Mouse (Mus musculus): Measurements from ENCODE around the gene 9230112D13Rik.

DNA sequence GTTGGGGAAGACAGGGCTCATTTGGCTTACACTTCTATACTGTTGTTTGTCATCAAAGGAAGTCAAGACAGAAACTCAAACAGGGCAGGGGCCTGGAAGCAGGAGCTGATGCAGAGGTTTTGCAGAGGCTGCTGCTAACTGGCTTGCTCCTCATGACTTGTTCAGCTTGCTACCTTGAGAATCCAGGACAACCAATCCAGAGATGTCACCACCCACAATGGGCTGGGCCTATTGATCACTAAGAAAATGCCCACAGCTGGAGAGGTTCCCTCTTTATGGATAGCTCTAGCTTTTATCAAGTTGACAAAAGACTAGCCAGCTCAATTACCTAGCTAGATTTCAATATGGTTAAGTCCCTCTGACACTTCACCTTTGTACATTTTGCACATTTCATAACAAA lies 51.0 kb downstream of the 9230112D13Rik start:
- no peak for TF ChIP-seq POLR2A (IDR thresholded peaks at IDR 0.05; ENCODE audit: borderline replicate concordance, control insufficient read depth, low read depth, low read length)
- no peak for TF ChIP-seq CTCF (IDR thresholded peaks at IDR 0.05; ENCODE audit: control insufficient read depth, insufficient read depth, low read length)

Measured in bone marrow, adult 2 months (tissue).